Mouse (Mus musculus): ENCODE data around the gene Tm9sf4. TPM values are rescaled to one million over a fixed set of nuclear protein-coding genes. Genes with fewer than 3 reads are reported as not detected.

The Tm9sf4 gene
- total and polyA plus RNA-seq, 2 experiments from 2014 or later = 61.9 to 84.2 TPM

GRCm38 (mm10) chr2:153228523-153228922 lies 67.4 kb downstream of the Tm9sf4 start:
- no peak overlapping the region for H3K27ac ChIP-seq (ENCODE audit: low read depth, low read length)
- DNase-seq (ENCODE audit: low spot score) (no peak), ATAC-seq (ENCODE audit: low FRiP score) (no peak)
- no peaks in the 10 kb centered on the region for H3K9me3 ChIP-seq (ENCODE audit: low read length)
- H3K4me2 ChIP-seq (ENCODE audit: low read depth, low read length, poor library complexity, severe bottlenecking) = no peak overlapping the region
- 84% methylated on average over 5 of the region's 5 CpGs for WGBS
- H3K4me1 ChIP-seq (ENCODE audit: insufficient read depth, low read length) = peaks cover 9% of the 10 kb centered on the region; the same call in 1 of the 2 replicates
- no peak overlapping the region for H3K9ac ChIP-seq (replicated peaks; ENCODE audit: low read length, poor library complexity, severe bottlenecking)
- peaks cover 46% of the 10 kb centered on the region for H3K36me3 ChIP-seq (ENCODE audit: insufficient read depth, low read length)
- no peaks in the 10 kb centered on the region for H3K27me3 ChIP-seq (ENCODE audit: insufficient read depth, low read length)
- no peak overlapping the region for H3K4me3 ChIP-seq (ENCODE audit: low read depth, low read length)
- TF ChIP-seq CTCF (IDR thresholded peaks at IDR 0.05) = no peak

DNA sequence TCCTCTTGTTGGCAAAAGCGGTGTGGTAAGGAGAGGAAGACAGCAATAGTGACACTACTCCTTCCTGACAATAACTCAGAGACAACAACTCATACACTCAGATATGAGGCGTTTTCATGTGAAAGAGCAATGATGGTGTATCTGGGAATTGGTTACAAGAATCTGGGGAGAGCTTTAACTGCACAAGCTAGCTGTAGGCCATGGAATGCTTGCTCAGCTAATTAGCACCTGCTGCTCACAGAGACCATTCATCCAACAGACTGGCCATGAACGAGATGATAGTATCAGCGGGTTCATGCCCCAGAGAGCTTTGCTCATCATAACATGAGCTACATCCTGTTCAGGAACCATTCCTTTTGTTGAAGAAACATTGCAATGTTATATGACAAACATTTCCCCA lies 76.1 kb downstream of the Tm9sf4 start:
- H3K27me3 ChIP-seq (ENCODE audit: insufficient read depth, low read length) = no peaks in the 10 kb centered on the region
- ATAC-seq (ENCODE audit: low FRiP score) (no peak), DNase-seq (ENCODE audit: low spot score) (no peak)
- H3K9me3 ChIP-seq (ENCODE audit: low read length) = no peaks in the 10 kb centered on the region
- no peak overlapping the region for H3K4me2 ChIP-seq (ENCODE audit: low read depth, low read length, poor library complexity, severe bottlenecking)
- H3K27ac ChIP-seq (ENCODE audit: low read depth, low read length) = no peak overlapping the region
- H3K4me3 ChIP-seq (ENCODE audit: low read depth, low read length) = no peak overlapping the region
- no peak overlapping the region for H3K9ac ChIP-seq (replicated peaks; ENCODE audit: low read length, poor library complexity, severe bottlenecking)
- H3K36me3 ChIP-seq (ENCODE audit: insufficient read depth, low read length) = peaks cover 33% of the 10 kb centered on the region
- TF ChIP-seq CTCF (IDR thresholded peaks at IDR 0.05) = no peak
- peaks cover 16% of the 10 kb centered on the region for H3K4me1 ChIP-seq (ENCODE audit: insufficient read depth, low read length)
- WGBS = 74% methylated on average over 4 of the region's 4 CpGs

GRCm38 (mm10) chr2:153237891-153238290 lies 76.8 kb downstream of the Tm9sf4 start:
- Histone ChIP-seq H3K4me1 (ENCODE audit: insufficient read depth, low read length) (peaks cover 19% of the 10 kb centered on the region), H3K9ac (replicated peaks; ENCODE audit: low read length, poor library complexity, severe bottlenecking) (no peak overlapping the region), H3K4me2 (ENCODE audit: low read depth, low read length, poor library complexity, severe bottlenecking) (no peak overlapping the region), H3K27ac (ENCODE audit: low read depth, low read length) (no peak overlapping the region), H3K4me3 (ENCODE audit: low read depth, low read length) (no peak overlapping the region), H3K36me3 (ENCODE audit: insufficient read depth, low read length) (peaks cover 28% of the 10 kb centered on the region), H3K27me3 (ENCODE audit: insufficient read depth, low read length) (no peaks in the 10 kb centered on the region), H3K9me3 (ENCODE audit: low read length) (no peaks in the 10 kb centered on the region)
- DNase-seq (ENCODE audit: low spot score) (no peak), ATAC-seq (ENCODE audit: low FRiP score) (no peak)
- TF ChIP-seq CTCF (IDR thresholded peaks at IDR 0.05) = no peak
- 70% methylated on average over 4 of the region's 4 CpGs for WGBS

DNA sequence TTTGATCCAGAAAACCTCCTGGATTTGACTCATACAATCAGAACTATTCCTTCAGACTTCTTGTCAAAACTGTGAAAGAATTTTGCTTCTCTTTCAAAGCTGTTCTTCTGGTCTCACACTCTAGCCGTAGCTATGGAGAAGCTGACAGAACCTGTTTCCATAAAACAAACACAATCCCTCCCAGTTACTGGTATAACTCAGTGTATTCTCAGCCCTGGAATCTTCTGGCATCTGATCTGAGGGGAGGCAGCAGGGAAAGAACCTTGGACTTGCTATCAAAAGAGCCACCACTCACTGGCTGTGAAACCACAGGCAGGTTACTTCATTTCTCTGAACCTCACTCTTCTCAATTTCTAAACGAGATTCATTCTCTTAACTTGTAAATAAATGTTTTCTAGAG lies 77.3 kb downstream of the Tm9sf4 start:
- Histone ChIP-seq H3K4me2 (ENCODE audit: low read depth, low read length, poor library complexity, severe bottlenecking) (no peak overlapping the region), H3K36me3 (ENCODE audit: insufficient read depth, low read length) (peaks cover 24% of the 10 kb centered on the region), H3K4me3 (ENCODE audit: low read depth, low read length) (no peak overlapping the region), H3K4me1 (ENCODE audit: insufficient read depth, low read length) (peaks cover 19% of the 10 kb centered on the region), H3K27ac (ENCODE audit: low read depth, low read length) (no peak overlapping the region), H3K9ac (replicated peaks; ENCODE audit: low read length, poor library complexity, severe bottlenecking) (no peak overlapping the region), H3K27me3 (ENCODE audit: insufficient read depth, low read length) (no peaks in the 10 kb centered on the region), H3K9me3 (ENCODE audit: low read length) (no peaks in the 10 kb centered on the region)
- no peak for TF ChIP-seq CTCF (IDR thresholded peaks at IDR 0.05)
- ATAC-seq (ENCODE audit: low FRiP score) (no peak), DNase-seq (ENCODE audit: low spot score) (no peak)
- WGBS = 53% methylated on average over 2 of the region's 2 CpGs

DNA sequence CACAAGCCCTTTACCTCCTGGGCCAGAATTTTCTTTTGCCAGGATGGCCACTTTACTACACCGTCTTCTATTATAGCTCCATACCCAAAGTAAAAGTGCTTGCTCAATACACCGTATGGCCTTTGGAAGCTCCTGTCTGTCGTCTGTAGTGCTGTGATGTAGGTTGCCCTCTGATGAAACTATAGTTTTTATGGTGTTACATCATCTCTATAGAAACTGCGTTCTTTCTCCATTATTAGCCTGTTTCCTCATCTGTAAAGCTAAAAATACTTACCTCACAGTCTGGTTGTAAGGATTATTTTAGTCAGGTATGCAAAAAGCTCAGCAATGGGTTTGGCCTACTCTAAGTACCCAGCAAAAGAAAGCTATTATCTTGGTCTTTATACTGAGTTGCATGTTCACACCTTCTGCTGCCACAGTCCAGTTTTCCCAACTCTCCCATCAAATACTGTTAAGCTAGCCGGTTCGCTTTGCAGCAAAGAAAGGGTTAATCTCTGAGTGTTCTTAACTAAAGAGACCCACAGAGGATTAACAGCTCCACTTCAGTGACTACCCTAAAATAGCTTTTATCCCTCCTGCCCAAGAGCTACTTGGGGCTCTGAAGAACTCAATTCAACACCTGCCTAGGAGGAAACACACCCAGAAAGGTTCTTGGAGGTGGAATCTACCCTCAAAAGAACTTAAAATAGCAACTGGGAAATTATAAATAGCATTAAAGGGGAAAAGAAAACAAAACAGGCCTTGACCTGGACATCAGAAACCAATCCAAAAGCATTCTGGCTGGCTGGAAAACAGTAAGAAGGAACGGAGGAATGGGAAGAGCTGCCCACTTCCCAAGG lies 78.1 kb downstream of the Tm9sf4 start:
- no peak for ATAC-seq (ENCODE audit: low FRiP score)
- no peak for TF ChIP-seq CTCF (IDR thresholded peaks at IDR 0.05)
- peaks cover 19% of the 10 kb centered on the region for H3K4me1 ChIP-seq (ENCODE audit: insufficient read depth, low read length)
- H3K4me2 ChIP-seq (ENCODE audit: low read depth, low read length, poor library complexity, severe bottlenecking) = peak overlapping the region; percentile 87
- H3K27me3 ChIP-seq (ENCODE audit: insufficient read depth, low read length) = no peaks in the 10 kb centered on the region
- DNase-seq (ENCODE audit: low spot score) = no peak
- H3K36me3 ChIP-seq (ENCODE audit: insufficient read depth, low read length) = peaks cover 18% of the 10 kb centered on the region
- H3K4me3 ChIP-seq (ENCODE audit: low read depth, low read length) = peak overlapping the region; percentile 94
- WGBS = 37% methylated on average over 7 of the region's 7 CpGs
- no peak overlapping the region for H3K27ac ChIP-seq (ENCODE audit: low read depth, low read length)
- H3K9ac ChIP-seq (replicated peaks; ENCODE audit: low read length, poor library complexity, severe bottlenecking) = 0 out of 2 replicates have a peak overlapping the region, but pooled peaks have one; percentile 97
- H3K9me3 ChIP-seq (ENCODE audit: low read length) = no peaks in the 10 kb centered on the region

GRCm38 (mm10) chr2:153239860-153240480 lies 78.9 kb downstream of the Tm9sf4 start:
- ATAC-seq (ENCODE audit: low FRiP score) (no peak), DNase-seq (ENCODE audit: low spot score) (peak; percentile 21)
- H3K27ac ChIP-seq (ENCODE audit: low read depth, low read length) = peak overlapping the region; percentile 38; the same call in 1 of the 2 replicates
- peak overlapping the region; percentile 87 for H3K4me2 ChIP-seq (ENCODE audit: low read depth, low read length, poor library complexity, severe bottlenecking)
- WGBS = 2% methylated on average over 22 of the region's 22 CpGs
- H3K36me3 ChIP-seq (ENCODE audit: insufficient read depth, low read length) = peaks cover 12% of the 10 kb centered on the region
- H3K4me1 ChIP-seq (ENCODE audit: insufficient read depth, low read length) = peaks cover 19% of the 10 kb centered on the region
- H3K9me3 ChIP-seq (ENCODE audit: low read length) = no peaks in the 10 kb centered on the region
- peak overlapping the region; percentile 94 for H3K4me3 ChIP-seq (ENCODE audit: low read depth, low read length)
- H3K27me3 ChIP-seq (ENCODE audit: insufficient read depth, low read length) = no peaks in the 10 kb centered on the region
- TF ChIP-seq CTCF (IDR thresholded peaks at IDR 0.05) = no peak
- peak overlapping the region; percentile 97 for H3K9ac ChIP-seq (replicated peaks; ENCODE audit: low read length, poor library complexity, severe bottlenecking)

Data from midbrain, postnatal 0 days (tissue).